ENCODE assay signal across 11 mouse cellular contexts in the genomic region with DNA sequence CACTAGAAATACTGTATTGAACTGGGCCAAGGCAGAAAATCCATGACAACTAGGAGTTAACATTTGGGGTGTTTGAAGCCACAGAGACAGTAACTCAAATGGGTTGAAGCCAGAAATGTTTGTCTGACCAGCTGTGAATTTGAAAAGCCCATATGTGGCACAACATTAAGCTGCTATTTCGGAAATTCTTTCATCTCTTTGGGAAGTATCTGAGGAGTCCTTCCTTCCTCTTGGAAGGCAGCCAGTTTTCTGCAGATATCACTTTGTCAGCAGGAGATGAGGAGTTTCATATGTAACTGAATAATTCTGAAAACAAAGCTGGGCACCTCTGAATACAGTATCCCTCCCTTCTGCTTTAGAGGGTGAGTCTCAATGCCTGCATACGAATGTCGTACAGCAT.
A peak's percentile ranks its signal among the peaks of the same experiment; 100 is the strongest.
DNase-seq lines count a peak whose midpoint lies in the region; ATAC-seq and TF ChIP-seq lines count a peak whose summit lies in the region.
"Had no signal": no experiment of that assay in that cellular context is flagged by ENCODE, and none has a peak within 500 bp of the region (broad histone marks: within the 10 kb centered on the region; RNA-seq: fewer than 3 reads in every experiment).

No protein-coding gene starts in this region.

- no peaks in the 10 kb centered on the region for H3K27me3 ChIP-seq in heart, embryonic 15.5 days
- H3K27me3 ChIP-seq in heart, embryonic 11.5 days (ENCODE audit: control insufficient read depth, insufficient read depth, low read length) = no peaks in the 10 kb centered on the region
- H3K27me3 ChIP-seq in limb, embryonic 14.5 days (ENCODE audit: control insufficient read depth, insufficient read depth, low read length) = no peaks in the 10 kb centered on the region
- no peaks in the 10 kb centered on the region for H3K27me3 ChIP-seq in limb, embryonic 10.5 days (ENCODE audit: low read depth, poor library complexity, severe bottlenecking)

- H3K36me3 ChIP-seq in heart, embryonic 15.5 days = peaks cover 11% of the 10 kb centered on the region
- no peaks in the 10 kb centered on the region for H3K36me3 ChIP-seq in heart, embryonic 11.5 days (ENCODE audit: control insufficient read depth, insufficient read depth, low read length)
- no peaks in the 10 kb centered on the region for H3K36me3 ChIP-seq in limb, embryonic 14.5 days (ENCODE audit: control insufficient read depth, insufficient read depth, low read length)
- H3K36me3 ChIP-seq in limb, embryonic 10.5 days = no peaks in the 10 kb centered on the region

- 47% methylated on average over 3 of the region's 3 CpGs for WGBS in heart, embryonic 15.5 days
- 81% methylated on average over 3 of the region's 3 CpGs for WGBS in heart, embryonic 11.5 days (ENCODE audit: insufficient replicate concordance)
- 68% methylated on average over 3 of the region's 3 CpGs for WGBS in limb, embryonic 14.5 days
- 94% methylated on average over 3 of the region's 3 CpGs for WGBS in limb, embryonic 10.5 days

- H3K27ac ChIP-seq in heart, embryonic 15.5 days = no peak overlapping the region
- H3K27ac ChIP-seq in heart, embryonic 11.5 days (ENCODE audit: low read depth, low read length) = no peak overlapping the region
- H3K27ac ChIP-seq in limb, embryonic 14.5 days (replicated peaks; ENCODE audit: low read depth, low read length) = no peak overlapping the region
- H3K27ac ChIP-seq in limb, embryonic 10.5 days = no peak overlapping the region

- 0 out of 2 replicates have a peak, but pooled peaks have one; percentile 14 for ATAC-seq in heart, embryonic 15.5 days (replicated peaks; ENCODE audit: insufficient number of reproducible peaks, insufficient read depth, low FRiP score, low read depth)
- no peak for ATAC-seq in heart, embryonic 11.5 days (replicated peaks; ENCODE audit: insufficient number of reproducible peaks, low FRiP score, low TSS enrichment)
- no peak for ATAC-seq in limb, embryonic 14.5 days (ENCODE audit: low FRiP score, low read depth)
- ATAC-seq: intestine, postnatal 0 days had no signal

- no peak overlapping the region for H3K4me2 ChIP-seq in heart, embryonic 15.5 days
- H3K4me2 ChIP-seq in heart, embryonic 11.5 days = no peak overlapping the region
- no peak overlapping the region for H3K4me2 ChIP-seq in limb, embryonic 14.5 days (replicated peaks; ENCODE audit: low read depth, low read length, severe bottlenecking)

- no peak for TF ChIP-seq POLR2A in limb, embryonic 14.5 days (IDR thresholded peaks at IDR 0.05; ENCODE audit: borderline replicate concordance, extremely low read depth, insufficient read depth, insufficient read length)

- no peaks in the 10 kb centered on the region for H3K9me3 ChIP-seq in heart, embryonic 15.5 days (replicated peaks)
- no peaks in the 10 kb centered on the region for H3K9me3 ChIP-seq in heart, embryonic 11.5 days (replicated peaks; ENCODE audit: control insufficient read depth, low read length)
- H3K9me3 ChIP-seq in limb, embryonic 14.5 days (ENCODE audit: control insufficient read depth, low read length) = no peaks in the 10 kb centered on the region; the same call in 1 of the 2 replicates
- no peaks in the 10 kb centered on the region for H3K9me3 ChIP-seq in limb, embryonic 10.5 days (replicated peaks)

- H3K4me3 ChIP-seq in heart, embryonic 15.5 days = no peak overlapping the region
- H3K4me3 ChIP-seq in heart, embryonic 11.5 days (ENCODE audit: low read depth, low read length) = no peak overlapping the region
- H3K4me3 ChIP-seq in limb, embryonic 14.5 days (replicated peaks; ENCODE audit: low read length) = no peak overlapping the region
- no peak overlapping the region for H3K4me3 ChIP-seq in limb, embryonic 10.5 days

- H3K9ac ChIP-seq in heart, embryonic 15.5 days = no peak overlapping the region
- no peak overlapping the region for H3K9ac ChIP-seq in heart, embryonic 11.5 days (ENCODE audit: low read depth, low read length)
- H3K9ac ChIP-seq in limb, embryonic 14.5 days (ENCODE audit: low read depth, low read length, severe bottlenecking) = no peak overlapping the region

- peaks cover 14% of the 10 kb centered on the region for H3K4me1 ChIP-seq in heart, embryonic 15.5 days (replicated peaks)
- H3K4me1 ChIP-seq in heart, embryonic 11.5 days (ENCODE audit: control insufficient read depth, insufficient read depth, low read length) = no peaks in the 10 kb centered on the region
- H3K4me1 ChIP-seq in limb, embryonic 14.5 days (ENCODE audit: control insufficient read depth, insufficient read depth, low read length) = peaks cover 2% of the 10 kb centered on the region
- no peaks in the 10 kb centered on the region for H3K4me1 ChIP-seq in limb, embryonic 10.5 days

- peak; percentile 25 for DNase-seq in limb, embryonic 14.5 days (ENCODE audit: low spot score)
- no peak for DNase-seq in limb, embryonic 10.5 days (ENCODE audit: low spot score)
- peak; percentile 59 for DNase-seq in brain, embryonic 18.5 days (ENCODE audit: low read depth, low spot score)
- DNase-seq in lung, postnatal 14 days = peak; percentile 11
- no peak for DNase-seq in cerebellum, adult 8-10 months
- DNase-seq: adrenal gland, postnatal 25 days; cerebellum, adult 2 months; gastrocnemius, postnatal 10 days had no signal

Comparison
In these comparisons a context has a peak if more than half of its experiments do, and no peak if none do; other contexts are left out.
1. DNase-seq: peak in limb, embryonic 14.5 days (single experiment), brain, embryonic 18.5 days (single experiment) and lung, postnatal 14 days (single experiment); none in limb, embryonic 10.5 days (single experiment) and cerebellum, adult 8-10 months (single experiment).